Mouse (Mus musculus) limb, embryonic 12.5 days (tissue): ENCODE data around the gene Ammecr1. TPM values are rescaled to one million over a fixed set of nuclear protein-coding genes. Genes with fewer than 3 reads are reported as not detected.

ENCODE experiments used
- ATAC-seq: fragments of 200-750 bp; cut with Nextera tagmentation; 2 replicates; pipeline ENCODE4 v1.8.0; 2017; ENCODE audit warnings: low read depth, moderate TSS enrichment; ENCODE audit not compliant: insufficient number of reproducible peaks, insufficient read depth, low FRiP score, low TSS enrichment
- H3K27ac ChIP-seq: fragments of 300-500 bp; sonication (generic); 2 replicates; pipeline ENCODE4 v1.5.1; 2016; ENCODE audit warnings: mild to moderate bottlenecking, moderate library complexity
- H3K27me3 ChIP-seq: fragments of 300-500 bp; sonication (generic); 2 replicates; pipeline ENCODE4 v1.6.1; 2016; ENCODE audit warnings: mild to moderate bottlenecking, moderate library complexity
- H3K36me3 ChIP-seq: fragments of 300-500 bp; sonication (generic); 2 replicates; pipeline ENCODE4 v1.6.1; 2016; ENCODE audit warnings: mild to moderate bottlenecking, moderate library complexity
- H3K4me1 ChIP-seq: fragments of 300-500 bp; sonication (generic); replicated peaks from 2 replicates; pipeline ENCODE4 v1.6.1; 2016
- H3K4me2 ChIP-seq: fragments of 300-500 bp; sonication (generic); 2 replicates; pipeline ENCODE4 v1.6.1; 2016; ENCODE audit warnings: mild to moderate bottlenecking, moderate library complexity
- H3K4me3 ChIP-seq: fragments of 300-500 bp; sonication (generic); replicated peaks from 2 replicates; pipeline ENCODE4 v1.5.1; 2016; ENCODE audit warnings: mild to moderate bottlenecking
- H3K9ac ChIP-seq: fragments of 300-500 bp; sonication (generic); replicated peaks from 2 replicates; pipeline ENCODE4 v1.6.1; 2016; ENCODE audit warnings: mild to moderate bottlenecking, moderate library complexity
- H3K9me3 ChIP-seq: fragments of 300-500 bp; sonication (generic); 2 replicates; pipeline ENCODE4 v1.6.1; 2016; ENCODE audit warnings: mild to moderate bottlenecking, moderate library complexity
- WGBS: fragments of 180-500 bp; shearing (Covaris S2); methylation state at CpG from one replicate; pipeline ENCODE4 v1.1.7; 2016; 5-methylcytosine and 5-hydroxymethylcytosine counted together
- polyA plus RNA-seq: library from polyadenylated mRNA; unstranded; fragments of >200 nt; fragmentation: Nextera tagmentation; extraction: Ambion mirVana; gene quantifications from 2 replicates; pipeline ENCODE4 v1.2.1, GENCODE M21; 2016

The Ammecr1 gene
- polyA plus RNA-seq, 1 experiment from 2014 or later = 16.5 TPM

GRCm38 (mm10) chrX:142846266-142846665 is 120.3 kb downstream of the Ammecr1 start:
- no peak overlapping the region for H3K4me2 ChIP-seq
- H3K4me1 ChIP-seq = no peaks in the 10 kb centered on the region
- no peak overlapping the region for H3K9ac ChIP-seq
- no peak overlapping the region for H3K27ac ChIP-seq
- no peak for ATAC-seq
- H3K36me3 ChIP-seq = no peaks in the 10 kb centered on the region
- 86% methylated on average over 6 of the region's 6 CpGs for WGBS
- H3K9me3 ChIP-seq = no peaks in the 10 kb centered on the region
- H3K4me3 ChIP-seq = no peak overlapping the region
- peaks cover 34% of the 10 kb centered on the region for H3K27me3 ChIP-seq

- Histone ChIP-seq H3K9ac (no peak overlapping the region), H3K27ac (no peak overlapping the region), H3K4me1 (no peaks in the 10 kb centered on the region), H3K4me3 (no peak overlapping the region), H3K9me3 (no peaks in the 10 kb centered on the region), H3K4me2 (no peak overlapping the region), H3K27me3 (peaks cover 23% of the 10 kb centered on the region; the same call in 1 of the 2 replicates), H3K36me3 (peaks cover 3% of the 10 kb centered on the region; the same call in 1 of the 2 replicates)
- WGBS = 85% methylated on average over 4 of the region's 4 CpGs
- ATAC-seq = no peak
These were observed 124.6 kb downstream of the Ammecr1 start for GRCm38 (mm10) chrX:142841916-142842315.

GRCm38 (mm10) chrX:142839411-142839810 is 127.1 kb downstream of the Ammecr1 start:
- no peak overlapping the region for H3K9ac ChIP-seq
- H3K27ac ChIP-seq = no peak overlapping the region
- H3K9me3 ChIP-seq = no peaks in the 10 kb centered on the region
- ATAC-seq = no peak
- H3K27me3 ChIP-seq = peaks cover 27% of the 10 kb centered on the region
- H3K36me3 ChIP-seq = peaks cover 13% of the 10 kb centered on the region; the same call in 1 of the 2 replicates
- no peak overlapping the region for H3K4me2 ChIP-seq
- no peaks in the 10 kb centered on the region for H3K4me1 ChIP-seq
- H3K4me3 ChIP-seq = no peak overlapping the region
- WGBS = 85% methylated on average over 7 of the region's 7 CpGs

- Histone ChIP-seq H3K9ac (no peak overlapping the region), H3K9me3 (no peaks in the 10 kb centered on the region), H3K36me3 (peaks cover 19% of the 10 kb centered on the region; the same call in 1 of the 2 replicates), H3K4me3 (no peak overlapping the region), H3K27me3 (peaks cover 32% of the 10 kb centered on the region), H3K4me2 (no peak overlapping the region), H3K4me1 (no peaks in the 10 kb centered on the region), H3K27ac (no peak overlapping the region)
- 78% methylated on average over 2 of the region's 2 CpGs for WGBS
- ATAC-seq = no peak
These were observed 127.7 kb downstream of the Ammecr1 start for GRCm38 (mm10) chrX:142838841-142839240.

- Histone ChIP-seq H3K9me3 (no peaks in the 10 kb centered on the region), H3K4me1 (peaks cover 8% of the 10 kb centered on the region), H3K4me3 (no peak overlapping the region), H3K27me3 (peaks cover 32% of the 10 kb centered on the region), H3K36me3 (peaks cover 20% of the 10 kb centered on the region; the same call in 1 of the 2 replicates), H3K9ac (no peak overlapping the region), H3K27ac (no peak overlapping the region), H3K4me2 (no peak overlapping the region)
- WGBS = 89% methylated on average over 3 of the region's 3 CpGs
- ATAC-seq = no peak
These were observed 129.2 kb downstream of the Ammecr1 start for GRCm38 (mm10) chrX:142837316-142837715.

- Histone ChIP-seq H3K27ac (no peak overlapping the region), H3K9ac (no peak overlapping the region), H3K4me3 (no peak overlapping the region), H3K36me3 (peaks cover 20% of the 10 kb centered on the region; the same call in 1 of the 2 replicates), H3K9me3 (no peaks in the 10 kb centered on the region), H3K4me1 (peaks cover 8% of the 10 kb centered on the region), H3K4me2 (no peak overlapping the region), H3K27me3 (peaks cover 29% of the 10 kb centered on the region)
- WGBS = 92% methylated on average over 7 of the region's 7 CpGs
- ATAC-seq = no peak
These were observed 130.1 kb downstream of the Ammecr1 start for GRCm38 (mm10) chrX:142836399-142836798.

GRCm38 (mm10) chrX:142834807-142835206 is 131.7 kb downstream of the Ammecr1 start:
- WGBS = 88% methylated on average over 6 of the region's 6 CpGs
- H3K27me3 ChIP-seq = peaks cover 27% of the 10 kb centered on the region
- peaks cover 8% of the 10 kb centered on the region for H3K4me1 ChIP-seq

GRCm38 (mm10) chrX:142833164-142833796 is 133.2 kb downstream of the Ammecr1 start:
- Histone ChIP-seq H3K36me3 (peaks cover 17% of the 10 kb centered on the region; the same call in 1 of the 2 replicates), H3K9me3 (no peaks in the 10 kb centered on the region), H3K27ac (no peak overlapping the region), H3K4me1 (peaks cover 8% of the 10 kb centered on the region), H3K9ac (no peak overlapping the region), H3K27me3 (peaks cover 27% of the 10 kb centered on the region), H3K4me2 (no peak overlapping the region), H3K4me3 (no peak overlapping the region)
- 74% methylated on average over 13 of the region's 13 CpGs for WGBS
- ATAC-seq = no peak

More at GRCm38 (mm10) chrX:142834807-142835206, 131.7 kb downstream of the Ammecr1 start:
- Histone ChIP-seq H3K9ac (no peak overlapping the region), H3K27ac (no peak overlapping the region), H3K36me3 (peaks cover 18% of the 10 kb centered on the region; the same call in 1 of the 2 replicates), H3K9me3 (no peaks in the 10 kb centered on the region), H3K4me2 (no peak overlapping the region), H3K4me3 (no peak overlapping the region)
- no peak for ATAC-seq

GRCm38 (mm10) chrX:142832221-142832620 is 134.3 kb downstream of the Ammecr1 start:
- H3K27ac ChIP-seq = no peak overlapping the region
- no peak overlapping the region for H3K9ac ChIP-seq
- no peak overlapping the region for H3K4me2 ChIP-seq
- peaks cover 8% of the 10 kb centered on the region for H3K4me1 ChIP-seq
- peaks cover 17% of the 10 kb centered on the region; the same call in 1 of the 2 replicates for H3K36me3 ChIP-seq
- H3K9me3 ChIP-seq = no peaks in the 10 kb centered on the region
- WGBS = 69% methylated on average over 3 of the region's 3 CpGs
- no peak for ATAC-seq
- H3K27me3 ChIP-seq = peaks cover 27% of the 10 kb centered on the region
- no peak overlapping the region for H3K4me3 ChIP-seq

- WGBS = 94% methylated on average over 6 of the region's 6 CpGs
- Histone ChIP-seq H3K27ac (no peak overlapping the region), H3K4me1 (peaks cover 8% of the 10 kb centered on the region), H3K36me3 (peaks cover 12% of the 10 kb centered on the region; the same call in 1 of the 2 replicates), H3K9me3 (no peaks in the 10 kb centered on the region), H3K27me3 (peaks cover 24% of the 10 kb centered on the region), H3K4me2 (no peak overlapping the region), H3K9ac (no peak overlapping the region), H3K4me3 (no peak overlapping the region)
- no peak for ATAC-seq
These were observed 136.0 kb downstream of the Ammecr1 start for GRCm38 (mm10) chrX:142830572-142830971.

GRCm38 (mm10) chrX:142829866-142830470 is 136.6 kb downstream of the Ammecr1 start:
- Histone ChIP-seq H3K4me3 (no peak overlapping the region), H3K4me2 (no peak overlapping the region), H3K36me3 (peaks cover 12% of the 10 kb centered on the region; the same call in 1 of the 2 replicates), H3K27ac (no peak overlapping the region), H3K9me3 (no peaks in the 10 kb centered on the region), H3K4me1 (peaks cover 8% of the 10 kb centered on the region), H3K27me3 (peaks cover 24% of the 10 kb centered on the region), H3K9ac (no peak overlapping the region)
- 88% methylated on average over 12 of the region's 12 CpGs for WGBS
- ATAC-seq = no peak
